Mouse (Mus musculus) A20 (cell line): ENCODE data around the gene Wdfy3.

ENCODE experiments used
- DNase-seq: peaks from one replicate; pipeline ENCODE4 v3.0.0-alpha.2; 2011; ENCODE audit warnings: low read depth, low spot score

Wdfy3 gene

DNA sequence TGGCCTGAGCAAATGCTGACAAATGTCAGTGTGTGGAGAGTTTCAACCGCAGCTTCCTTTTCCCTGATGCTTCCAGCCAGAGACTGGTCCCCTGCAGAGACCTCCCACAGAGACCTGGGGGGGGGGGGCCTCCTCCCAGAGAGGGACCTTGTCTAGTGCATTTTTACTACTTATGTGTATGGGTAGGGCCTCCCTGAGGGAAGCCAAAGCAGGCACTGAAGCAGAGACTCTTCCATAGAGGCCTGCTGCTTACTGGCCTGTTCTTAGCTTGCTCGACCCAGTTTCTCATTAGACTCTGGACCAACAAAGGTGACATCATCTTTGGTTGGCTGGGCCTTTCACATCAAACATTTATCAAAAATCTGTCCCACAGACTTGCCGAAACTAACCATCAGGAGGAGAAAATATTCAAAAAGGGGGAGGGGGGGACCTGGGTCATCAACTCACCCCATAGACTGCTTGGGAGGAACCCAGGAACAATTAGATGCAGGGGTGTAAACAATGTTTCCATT lies 14.5 kb downstream of the Wdfy3 start:
- no peak for DNase-seq

DNA sequence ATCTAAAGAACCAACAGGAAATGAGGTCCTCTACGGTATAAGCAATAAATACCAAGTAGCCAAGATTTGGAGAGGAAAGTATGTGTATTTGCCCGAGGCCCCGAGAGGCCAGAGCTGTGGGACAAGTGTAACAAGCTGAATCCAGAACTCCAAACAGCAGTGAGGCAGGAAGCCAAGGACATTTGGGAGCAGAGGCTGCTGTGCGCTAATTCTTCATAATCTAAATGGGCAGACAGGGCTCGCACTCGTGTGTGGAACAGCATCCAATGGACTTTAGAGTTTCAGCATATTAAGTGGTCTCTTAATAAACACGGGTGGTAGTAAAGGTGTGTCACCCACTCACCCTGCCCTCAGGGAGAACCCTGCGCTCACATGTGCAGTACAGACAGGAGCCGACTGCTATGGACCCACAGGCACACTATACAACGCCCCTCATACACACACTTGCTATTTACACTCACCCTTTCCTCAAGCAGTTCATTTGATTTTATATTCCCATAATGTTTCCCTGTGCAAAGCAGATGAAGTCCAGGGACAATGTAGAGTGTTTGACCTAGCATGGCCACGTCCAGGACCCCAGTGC lies 15.1 kb downstream of the Wdfy3 start:
- DNase-seq: no peak

DNA sequence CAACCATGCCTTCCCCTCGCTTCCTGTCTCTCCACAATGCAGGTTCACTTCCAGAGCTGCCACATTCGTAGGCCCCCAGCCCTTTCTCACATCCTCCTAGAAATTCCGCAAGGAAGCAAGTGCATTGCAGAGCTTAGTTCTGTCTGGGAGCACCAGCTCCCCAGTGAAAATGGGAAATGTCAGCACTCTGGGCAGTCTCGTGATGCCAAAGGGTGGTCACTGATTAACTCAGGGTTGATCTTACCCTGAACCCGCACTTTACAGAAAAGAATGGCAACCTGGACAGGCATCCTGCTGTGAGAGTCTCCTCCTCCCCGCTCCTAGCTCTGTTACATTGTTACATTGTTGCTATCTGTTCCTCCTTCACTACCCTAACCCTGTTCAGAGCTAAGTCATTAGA lies 16.8 kb downstream of the Wdfy3 start:
- no peak for DNase-seq

DNA sequence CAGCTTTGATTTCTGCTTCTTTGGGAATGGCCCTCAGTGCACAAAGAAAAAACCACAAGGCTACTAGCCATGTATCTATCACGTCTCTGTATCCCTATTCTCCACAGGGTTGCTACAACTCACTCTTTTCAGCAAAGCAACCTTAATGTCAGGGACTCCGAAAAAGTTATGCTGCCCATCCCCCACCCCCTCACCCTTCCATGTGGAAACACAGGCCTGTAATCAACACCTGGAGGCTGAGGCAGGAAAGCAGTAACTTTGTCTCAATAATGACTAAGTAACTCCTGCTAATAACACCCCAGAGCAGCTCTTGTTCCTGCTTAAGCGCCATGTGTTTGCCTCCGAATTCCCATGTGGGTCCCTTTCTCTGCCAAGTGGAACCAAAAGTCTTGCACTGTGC lies 17.3 kb downstream of the Wdfy3 start:
- DNase-seq: no peak

DNA sequence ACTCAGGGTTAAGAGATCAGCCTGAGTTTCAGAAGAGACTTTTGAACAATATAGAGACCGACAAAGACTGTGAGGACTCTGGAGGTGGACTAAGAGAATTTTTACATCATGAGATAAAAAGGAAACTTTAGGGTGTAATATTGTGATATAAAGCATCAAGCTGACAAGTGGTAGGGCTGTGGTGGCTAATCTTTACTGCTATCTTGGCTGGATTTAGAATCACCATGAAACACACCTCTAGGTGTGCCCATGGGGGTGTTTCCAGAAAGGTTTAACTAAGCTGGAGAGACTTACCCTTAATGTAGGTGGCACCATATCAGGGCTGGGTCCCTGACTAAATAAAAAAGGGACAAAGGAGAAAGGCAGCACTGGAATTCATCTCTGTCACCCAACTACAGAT lies 19.0 kb downstream of the Wdfy3 start:
- DNase-seq: no peak

DNA sequence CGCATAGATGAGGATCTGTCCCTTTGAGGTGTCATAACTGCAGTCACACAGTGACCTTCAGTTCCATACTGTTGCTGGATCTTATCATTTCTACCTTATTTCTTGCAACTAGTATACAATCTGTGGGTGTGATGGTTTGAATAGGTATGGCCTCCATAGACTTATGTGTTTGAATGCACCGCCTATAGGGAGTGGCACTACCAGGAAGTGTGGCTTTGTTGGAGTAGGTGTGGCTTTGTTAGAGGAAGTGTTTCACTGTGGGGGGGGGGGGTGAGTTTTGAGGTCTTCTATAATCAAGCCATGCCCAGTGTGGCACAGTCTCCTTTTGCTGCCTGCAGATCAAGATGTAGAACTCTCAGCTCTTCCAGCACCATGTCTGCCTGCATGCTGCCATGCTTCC lies 21.3 kb downstream of the Wdfy3 start:
- DNase-seq: no peak

DNA sequence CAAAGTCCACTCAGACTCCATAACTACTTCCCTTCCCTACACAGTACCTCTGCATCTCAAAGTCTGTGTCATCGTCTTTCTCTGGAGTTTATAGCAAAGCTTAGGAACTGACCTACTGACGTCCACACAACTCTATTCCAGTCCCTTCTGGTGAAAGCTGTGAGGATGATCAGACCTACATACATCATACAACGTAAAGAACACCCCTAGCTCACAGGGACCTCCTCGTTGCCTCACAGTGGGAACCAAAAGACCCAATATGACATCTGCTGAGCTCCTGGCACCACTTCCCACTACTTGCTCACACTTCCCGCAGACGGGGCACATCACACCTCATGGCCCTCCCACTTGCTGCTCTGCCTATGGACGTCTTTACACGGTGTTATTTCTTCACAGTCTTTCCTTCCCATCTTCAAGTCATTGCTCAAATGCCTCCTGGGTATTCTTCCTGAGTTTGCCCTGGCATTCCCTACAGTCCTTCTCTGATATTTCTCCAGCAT lies 23.1 kb downstream of the Wdfy3 start:
- DNase-seq: no peak

DNA sequence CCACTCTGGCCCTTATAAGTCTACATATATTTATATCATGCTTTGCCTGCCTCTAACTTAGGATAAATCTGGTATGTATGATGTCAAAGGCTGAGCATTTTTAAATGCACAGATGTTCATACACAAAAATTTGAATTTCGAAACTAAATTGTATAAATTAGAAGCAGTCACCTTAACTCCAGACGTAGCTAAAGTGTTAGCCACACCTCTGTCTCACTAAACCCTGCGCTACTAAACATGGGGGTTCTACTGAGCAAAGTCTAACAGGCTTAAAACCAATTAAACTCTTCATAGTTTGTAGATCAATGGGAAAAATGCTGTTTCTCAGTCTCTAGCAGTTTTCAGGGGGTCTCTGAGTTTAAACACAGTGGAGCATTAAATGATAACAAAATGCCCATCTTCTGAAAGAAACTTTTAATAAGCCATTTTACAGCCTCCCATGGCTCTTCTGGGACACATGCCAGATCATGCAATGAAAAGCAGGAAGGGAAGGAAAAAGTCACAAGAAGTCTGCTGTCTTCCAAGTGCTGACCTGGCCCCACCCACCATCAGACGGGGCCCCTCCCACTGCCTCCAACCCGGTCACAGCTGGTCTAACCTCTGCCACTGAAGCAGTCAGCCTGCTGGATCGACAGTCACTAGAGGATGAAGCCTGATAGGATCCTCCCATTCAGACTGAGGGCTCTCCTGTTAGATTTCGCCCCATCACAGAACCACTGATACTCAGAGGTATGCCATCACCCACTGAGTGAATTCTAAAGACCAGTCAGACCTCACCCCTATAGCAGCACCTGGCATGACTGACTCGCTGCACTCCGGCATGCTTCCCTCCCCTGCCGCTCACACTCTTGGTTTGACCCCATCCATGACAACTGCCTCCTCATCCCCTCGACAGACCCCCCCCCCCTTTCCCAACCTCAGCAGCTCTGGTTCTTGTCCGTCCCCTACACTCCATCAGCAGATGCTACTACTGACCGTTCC lies 23.8 kb downstream of the Wdfy3 start:
- DNase-seq: no peak

DNA sequence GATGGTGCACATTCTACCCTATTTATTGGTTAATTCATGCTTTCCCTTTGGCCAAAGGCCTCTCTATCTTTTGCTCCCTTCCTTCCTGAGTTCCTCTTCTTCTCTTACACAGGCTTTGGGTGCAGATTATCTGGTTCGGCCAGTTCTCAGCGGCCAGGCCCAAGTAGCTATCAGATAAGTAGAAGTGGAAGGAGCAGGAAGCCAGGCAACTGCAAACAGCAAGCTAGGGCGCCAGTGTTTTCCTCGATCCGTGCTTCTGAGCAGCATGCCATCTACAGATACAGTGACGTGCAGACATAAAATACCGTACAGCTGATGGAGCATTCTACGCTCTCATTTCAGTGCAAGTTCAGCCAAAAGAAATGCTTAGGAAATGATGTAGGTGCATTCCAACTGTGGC lies 24.5 kb downstream of the Wdfy3 start:
- no peak for DNase-seq

DNA sequence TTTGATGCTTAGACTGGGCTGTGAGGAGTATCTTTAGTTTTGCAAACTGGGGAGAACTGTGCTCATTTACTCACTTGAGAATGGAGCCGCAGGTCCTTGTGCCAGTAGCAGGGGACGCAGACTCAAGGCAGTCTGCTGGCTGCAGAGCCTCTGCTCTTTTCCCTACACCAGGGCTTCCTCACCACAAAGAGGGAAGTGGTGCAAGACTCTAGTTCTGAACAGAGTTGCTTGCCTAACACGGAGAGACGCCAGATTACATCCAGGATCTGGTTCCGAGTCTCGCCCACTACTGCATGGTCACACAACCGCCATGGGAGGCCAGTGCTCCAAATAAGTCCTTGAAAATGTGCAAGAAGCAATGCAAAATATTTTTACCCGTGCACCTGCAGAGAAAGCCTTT lies 36.4 kb downstream of the Wdfy3 start:
- DNase-seq: no peak

DNA sequence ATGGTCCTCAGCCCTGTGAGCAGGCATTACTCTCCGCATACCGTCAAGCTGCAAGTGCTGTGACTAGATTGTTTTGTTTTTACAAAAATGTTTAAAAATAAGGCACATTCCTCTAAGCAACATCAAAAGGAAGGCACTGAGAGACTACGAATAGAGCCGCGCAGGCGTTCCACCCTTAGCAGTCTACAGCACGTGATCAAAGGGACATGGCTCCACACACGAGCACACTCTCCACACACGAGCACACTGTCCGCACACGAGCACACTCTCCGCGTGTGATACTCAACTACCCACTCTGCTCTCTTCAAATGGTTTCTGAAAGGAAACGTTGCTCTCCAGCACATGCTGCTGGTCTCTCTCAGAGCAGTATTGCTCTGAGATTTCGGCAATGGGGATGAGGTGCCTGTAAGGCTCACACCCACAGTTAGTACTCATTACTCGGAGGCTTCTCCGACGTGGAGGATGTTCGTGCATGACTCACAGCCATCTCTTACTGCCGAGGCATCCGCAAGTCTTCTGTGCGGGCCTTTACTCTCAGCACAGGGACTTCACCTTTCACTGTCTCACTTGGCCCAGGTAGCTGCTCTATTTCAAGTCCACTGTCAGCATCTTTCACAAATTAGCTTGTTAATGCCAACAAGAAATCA lies 37.0 kb downstream of the Wdfy3 start:
- DNase-seq: no peak

DNA sequence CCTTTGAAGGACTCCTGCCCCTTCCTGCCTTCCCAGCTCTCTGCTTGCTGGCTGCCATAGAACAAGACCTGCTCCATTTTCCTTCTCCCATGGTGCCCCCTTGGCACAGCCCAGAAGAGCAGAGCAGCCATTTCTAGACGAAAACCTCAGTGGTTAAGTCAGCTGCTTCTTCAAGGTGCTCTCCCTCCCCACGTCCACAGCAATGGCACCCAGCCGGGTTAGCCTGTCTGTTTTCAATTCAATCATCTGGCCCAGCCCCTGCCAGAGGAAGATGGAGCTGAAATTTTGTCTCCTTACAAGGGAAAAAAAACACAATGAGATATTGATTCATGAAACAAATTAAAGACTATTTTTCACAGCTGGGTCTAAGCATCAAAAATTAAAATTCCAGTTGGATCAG lies 37.5 kb downstream of the Wdfy3 start:
- DNase-seq: no peak

DNA sequence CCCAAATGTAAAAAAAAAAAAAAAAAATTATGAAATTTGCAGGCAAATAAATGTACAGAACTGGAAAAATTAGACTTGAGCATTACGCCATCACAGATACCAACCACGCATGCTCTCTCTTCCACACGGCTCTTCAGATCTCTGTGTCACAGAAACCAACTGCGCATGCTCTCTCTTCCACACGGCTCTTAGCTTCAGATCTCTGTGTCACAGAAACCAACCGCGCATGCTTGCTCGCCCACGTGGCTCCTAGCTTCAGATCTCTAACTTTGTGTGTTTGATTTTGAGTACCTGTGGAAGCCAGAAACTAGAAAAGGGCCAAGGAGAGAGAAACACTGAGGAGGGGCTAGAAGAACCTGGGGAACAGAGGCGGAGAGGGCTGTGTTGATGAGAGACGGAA lies 46.3 kb downstream of the Wdfy3 start:
- DNase-seq: no peak

DNA sequence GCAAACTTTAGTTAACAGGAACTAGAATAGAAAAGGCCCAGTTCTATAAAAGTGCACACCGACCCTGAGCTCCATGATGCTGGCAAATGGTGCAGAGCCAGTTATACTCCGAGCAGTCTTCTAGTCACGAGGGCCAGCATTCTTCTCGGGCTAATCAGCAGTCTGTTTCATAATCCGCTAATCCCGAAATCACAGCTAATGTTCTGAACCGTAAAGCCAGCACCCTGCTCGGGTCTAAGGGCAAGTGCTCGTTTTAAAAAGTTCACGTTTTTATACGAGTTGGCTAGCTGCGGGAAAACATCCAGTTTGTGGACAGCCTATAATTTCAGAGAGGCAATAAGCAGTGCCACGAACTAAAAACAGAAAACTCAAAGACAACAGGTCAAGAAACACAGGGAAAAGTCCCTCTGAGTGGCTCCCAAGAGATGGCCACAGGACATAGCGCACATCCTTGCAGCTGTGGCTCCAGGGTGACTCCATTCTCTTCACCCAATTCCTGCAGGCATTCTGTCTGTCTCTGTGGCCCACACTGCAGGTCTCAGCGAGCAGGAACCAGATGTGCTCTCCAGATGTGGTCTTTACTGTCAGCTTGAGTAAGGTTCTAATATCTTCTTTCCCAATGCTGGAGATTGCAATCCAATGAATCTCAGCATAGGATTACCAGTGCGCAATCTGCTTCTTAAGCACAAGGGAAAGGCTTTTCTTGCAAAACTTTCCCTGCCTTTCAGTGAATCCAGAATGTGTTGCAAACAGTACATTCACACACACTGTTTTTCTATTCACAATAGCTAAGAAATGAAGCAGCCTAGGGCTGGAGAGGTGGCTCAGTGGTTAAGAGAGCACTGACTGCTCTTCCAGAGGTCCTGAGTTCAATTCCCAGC lies 47.5 kb downstream of the Wdfy3 start:
- DNase-seq: no peak

DNA sequence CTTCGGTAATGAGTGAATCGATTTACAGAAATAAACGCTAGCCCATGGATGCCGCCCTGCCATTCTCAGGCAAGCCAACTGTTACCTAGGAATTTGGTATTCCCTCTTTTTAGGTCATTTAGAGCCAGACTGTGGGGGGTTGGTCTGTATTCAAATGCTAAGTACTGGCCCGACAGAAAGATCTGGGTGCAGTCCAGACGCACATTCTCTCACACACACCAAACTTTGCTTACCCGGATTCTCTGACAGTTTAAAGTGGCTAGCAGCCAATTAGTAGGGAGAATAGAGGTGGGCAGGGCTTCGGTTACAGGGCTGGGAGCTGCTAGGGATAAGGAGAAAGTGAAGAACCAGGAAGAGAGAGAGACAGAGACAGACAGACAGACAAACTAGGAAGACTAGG lies 55.5 kb downstream of the Wdfy3 start:
- DNase-seq: no peak

DNA sequence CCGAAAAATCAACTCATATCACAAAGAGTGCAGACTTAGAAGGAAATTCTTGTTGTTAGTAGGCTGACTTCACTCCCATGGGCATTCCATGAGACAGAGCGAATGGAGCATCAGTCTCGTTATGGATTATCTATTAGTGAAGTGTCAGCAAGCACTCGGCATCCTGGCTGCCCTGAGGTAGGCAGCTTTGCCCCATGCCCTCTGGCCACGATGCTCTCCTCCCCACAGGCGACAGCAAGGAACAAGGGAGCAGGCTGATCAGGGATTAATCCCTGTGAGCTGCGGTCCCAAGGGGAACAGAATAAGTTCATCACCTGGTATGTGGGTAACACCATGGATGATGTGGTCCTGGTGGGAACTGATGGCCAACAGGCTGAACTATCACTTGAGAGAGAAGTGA lies 55.9 kb downstream of the Wdfy3 start:
- DNase-seq: no peak

DNA sequence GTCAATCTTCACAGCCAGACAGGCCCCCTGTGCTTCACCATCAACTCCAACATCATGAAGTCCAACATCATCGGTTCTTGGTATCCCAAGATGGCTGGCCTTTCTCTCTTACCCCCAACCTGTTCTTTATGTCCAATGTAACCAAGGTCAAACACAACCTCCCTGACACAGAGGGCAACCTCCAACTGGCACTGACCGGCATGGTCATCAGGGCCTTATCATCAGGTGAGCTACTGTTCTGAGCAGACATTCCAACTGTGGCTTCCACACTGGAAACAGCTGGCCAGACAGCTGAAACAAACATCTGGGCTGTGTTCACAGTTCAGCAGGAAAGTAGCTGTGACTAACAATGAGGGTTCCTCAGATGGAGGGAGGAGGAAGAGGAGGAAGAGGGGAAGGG lies 58.8 kb downstream of the Wdfy3 start:
- no peak for DNase-seq

DNA sequence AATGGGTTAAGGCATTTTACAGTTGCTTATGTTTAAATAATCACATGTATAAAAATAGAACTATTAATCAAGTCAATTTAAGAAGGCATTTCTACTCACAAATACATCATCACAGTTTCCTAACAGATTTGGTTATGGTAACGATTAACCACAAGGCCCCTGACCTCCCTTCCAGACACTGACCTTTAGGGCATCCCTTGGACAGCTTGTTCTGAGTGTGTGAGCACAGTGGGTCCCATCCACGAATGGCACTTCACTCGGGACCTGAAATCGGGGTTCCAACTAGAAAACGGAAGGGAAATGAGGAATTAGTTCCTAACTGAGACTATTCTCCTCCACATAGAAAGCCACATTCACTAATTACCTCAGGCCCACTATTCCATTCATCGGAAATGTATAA lies 60.1 kb downstream of the Wdfy3 start:
- no peak for DNase-seq

DNA sequence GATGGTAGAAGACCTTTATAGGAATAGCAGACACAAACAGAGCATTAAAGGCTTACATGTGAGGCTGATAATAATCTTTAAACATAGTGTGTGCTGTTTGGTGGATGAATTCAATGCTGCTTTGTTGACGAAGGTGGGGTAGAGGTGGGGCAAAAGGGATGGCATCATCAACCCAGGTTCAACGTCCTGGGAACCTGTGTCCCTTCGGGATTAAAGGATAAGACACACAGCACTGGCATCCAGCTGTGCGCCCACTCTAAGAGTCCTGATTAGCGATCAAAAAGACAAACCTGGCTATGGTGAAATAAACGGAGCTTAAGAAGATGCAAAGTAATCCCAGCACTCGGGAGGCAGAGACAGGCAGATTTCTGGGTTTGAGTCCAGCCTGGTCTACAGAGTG lies 61.0 kb downstream of the Wdfy3 start:
- no peak for DNase-seq

DNA sequence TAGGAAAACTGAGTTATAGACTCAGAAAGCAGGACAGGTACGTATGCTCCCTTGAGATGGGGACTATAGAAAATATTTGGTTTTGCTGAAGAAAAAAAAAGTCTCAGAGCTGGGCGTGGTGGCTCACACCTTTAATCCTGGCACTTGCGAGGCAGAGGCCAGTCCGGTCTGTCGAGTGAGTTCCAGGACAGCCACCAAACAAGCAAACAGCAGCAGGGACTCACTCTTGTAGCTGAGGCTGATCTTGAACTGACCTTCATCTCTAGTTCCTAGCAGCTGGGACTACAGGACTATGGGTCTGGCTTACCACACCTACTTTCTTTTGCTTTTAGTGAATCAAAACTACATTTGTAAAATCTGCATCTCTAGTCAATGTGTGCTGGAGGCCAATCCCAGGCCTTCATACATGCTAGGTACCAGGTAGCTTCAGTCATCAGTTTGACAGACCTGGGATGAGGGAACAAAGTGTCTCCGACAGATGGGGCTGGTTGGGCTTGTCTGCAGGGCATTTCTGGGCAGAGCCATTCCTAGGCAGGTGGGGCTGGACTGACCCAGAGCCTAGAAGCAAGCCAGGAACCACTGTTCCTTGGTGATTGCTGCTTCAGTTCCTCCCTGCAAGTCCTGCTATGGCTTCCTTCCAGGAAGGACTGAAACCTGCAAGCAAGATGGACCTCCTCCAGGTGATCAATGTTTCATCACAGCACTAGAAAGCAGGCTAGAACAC lies 63.3 kb downstream of the Wdfy3 start:
- DNase-seq: no peak

DNA sequence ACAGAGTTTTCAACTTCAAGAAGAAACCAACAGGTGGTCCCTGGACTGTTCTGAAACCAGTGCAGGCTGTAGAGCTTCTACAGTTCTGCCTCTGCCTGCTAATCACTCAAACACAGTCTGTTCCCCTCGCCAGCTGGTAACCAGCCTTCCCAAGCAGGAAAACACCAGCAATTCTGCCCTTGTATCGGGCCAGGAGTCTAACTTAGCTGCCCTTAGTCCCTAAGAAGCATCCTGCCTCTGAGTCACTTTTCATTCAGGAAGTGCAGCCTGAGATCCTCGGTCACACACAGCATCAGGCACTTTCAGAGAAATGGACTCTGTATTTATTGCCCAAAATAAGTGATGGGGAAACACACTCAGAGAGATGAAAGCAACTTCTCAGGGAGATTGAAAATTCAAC lies 66.3 kb downstream of the Wdfy3 start:
- no peak for DNase-seq
